ENCODE assay signal across 31 mouse cellular contexts in the genomic region with DNA sequence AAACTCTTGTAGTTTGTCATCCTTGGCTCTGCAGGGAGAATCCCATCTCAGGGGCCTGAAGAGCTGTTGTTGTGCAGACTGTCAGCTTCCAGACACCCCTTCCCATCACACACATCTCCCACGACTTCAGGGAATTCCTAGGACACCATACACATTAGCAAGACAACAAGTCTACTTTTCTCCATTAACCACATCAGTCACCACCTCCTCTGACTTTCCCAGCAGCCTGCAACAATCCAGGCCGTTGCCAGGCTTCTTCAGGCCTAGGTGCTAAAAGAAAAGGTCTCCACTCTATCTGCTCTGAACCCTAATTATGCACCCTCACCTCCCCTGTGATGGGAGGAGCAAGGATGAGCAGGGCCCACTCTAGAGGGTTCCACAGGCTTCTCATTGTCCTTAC.
"Had no signal": no experiment of that assay in that cellular context is flagged by ENCODE, and none has a peak within 500 bp of the region (broad histone marks: within the 10 kb centered on the region; RNA-seq: fewer than 3 reads in every experiment).

No protein-coding gene starts in this region.

- H3K27ac ChIP-seq: limb, embryonic 10.5 days; limb, embryonic 12.5 days; limb, embryonic 13.5 days; limb, embryonic 15.5 days; liver, embryonic 12.5 days; liver, embryonic 13.5 days; liver, embryonic 14.5 days; liver, embryonic 15.5 days; lung, embryonic 15.5 days; macrophage; midbrain, embryonic 10.5 days; midbrain, embryonic 12.5 days; midbrain, embryonic 13.5 days; midbrain, embryonic 15.5 days; neural tube, embryonic 12.5 days had no signal

- H3K36me3 ChIP-seq: lung, embryonic 15.5 days; midbrain, embryonic 15.5 days had no signal

- H3K4me3 ChIP-seq: limb, embryonic 10.5 days; limb, embryonic 12.5 days; limb, embryonic 13.5 days; limb, embryonic 15.5 days; liver, embryonic 12.5 days; liver, embryonic 13.5 days; liver, embryonic 15.5 days; lung, embryonic 15.5 days; megakaryocyte, embryonic 14.5 days; midbrain, embryonic 10.5 days; midbrain, embryonic 12.5 days; midbrain, embryonic 13.5 days; midbrain, embryonic 15.5 days; myocyte; neural tube, embryonic 12.5 days had no signal

- H3K9me3 ChIP-seq: limb, embryonic 10.5 days; limb, embryonic 12.5 days; limb, embryonic 13.5 days; limb, embryonic 15.5 days; liver, embryonic 12.5 days; liver, embryonic 13.5 days; liver, embryonic 15.5 days; lung, embryonic 15.5 days; megakaryocyte, embryonic 14.5 days; midbrain, embryonic 10.5 days; midbrain, embryonic 12.5 days; midbrain, embryonic 13.5 days; midbrain, embryonic 15.5 days; neural tube, embryonic 12.5 days had no signal

- H3K27me3 ChIP-seq: limb, embryonic 12.5 days; limb, embryonic 13.5 days; limb, embryonic 15.5 days; liver, embryonic 12.5 days; liver, embryonic 13.5 days; liver, embryonic 15.5 days; lung, embryonic 15.5 days; megakaryocyte, embryonic 14.5 days; midbrain, embryonic 12.5 days; midbrain, embryonic 13.5 days; midbrain, embryonic 15.5 days; neural tube, embryonic 12.5 days had no signal

- DNase-seq: left cerebral cortex, postnatal 4 days; liver; liver, embryonic 13.5 days; liver, postnatal 0 days; lung, adult 18-20 months; lung, adult 2 months; lung, embryonic 14.5 days; lung, postnatal 10 days; lung, postnatal 14 days; lung, postnatal 4 days; midbrain, embryonic 14.5 days had no signal

- H3K4me2 ChIP-seq: limb, embryonic 12.5 days; limb, embryonic 13.5 days; limb, embryonic 15.5 days; liver, embryonic 11.5 days; liver, embryonic 12.5 days; liver, embryonic 13.5 days; liver, embryonic 15.5 days; lung, embryonic 14.5 days; lung, embryonic 15.5 days; midbrain, embryonic 11.5 days; midbrain, embryonic 12.5 days; midbrain, embryonic 13.5 days; midbrain, embryonic 15.5 days; neural tube, embryonic 12.5 days had no signal

- H3K4me1 ChIP-seq: limb, embryonic 15.5 days had no signal

- ATAC-seq: liver, embryonic 12.5 days; liver, postnatal 0 days; lung, postnatal 0 days; midbrain, embryonic 13.5 days; midbrain, embryonic 15.5 days; midbrain, embryonic 16.5 days had no signal

- H3K9ac ChIP-seq: limb, embryonic 12.5 days; limb, embryonic 13.5 days; limb, embryonic 15.5 days; liver, embryonic 12.5 days; liver, embryonic 13.5 days; liver, embryonic 14.5 days; liver, embryonic 15.5 days; liver, postnatal 0 days; lung, embryonic 14.5 days; lung, embryonic 15.5 days; midbrain, embryonic 12.5 days; midbrain, embryonic 13.5 days; midbrain, embryonic 15.5 days; neural tube, embryonic 12.5 days had no signal
